Mouse (Mus musculus): ENCODE data around the gene Cenpm. TPM values are rescaled to one million over a fixed set of nuclear protein-coding genes. Genes with fewer than 3 reads are reported as not detected.

The Cenpm gene
- total RNA-seq, 2 experiments from 2014 or later: 0.42 to 0.46 TPM

DNA sequence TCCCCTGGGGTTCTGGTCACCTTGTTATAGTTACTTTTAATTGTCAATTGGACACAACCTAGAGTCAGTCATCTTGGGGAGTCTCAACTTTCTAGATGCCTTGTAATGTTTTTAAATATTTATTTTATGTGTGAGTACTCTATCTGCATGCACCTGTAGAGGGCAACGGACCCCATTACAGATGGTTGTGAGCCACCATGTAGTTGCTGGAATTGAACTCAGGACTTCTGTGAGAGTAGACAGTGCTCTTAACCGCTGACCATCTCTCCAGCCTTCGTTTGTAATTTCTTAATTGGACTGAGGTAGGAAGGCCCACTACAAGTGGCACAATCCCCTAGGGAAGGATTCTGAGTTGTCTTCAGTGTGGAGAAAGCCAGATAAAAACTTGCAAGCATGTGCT is 1.2 kb downstream of the Cenpm start:
- DNase-seq: no peak

DNA sequence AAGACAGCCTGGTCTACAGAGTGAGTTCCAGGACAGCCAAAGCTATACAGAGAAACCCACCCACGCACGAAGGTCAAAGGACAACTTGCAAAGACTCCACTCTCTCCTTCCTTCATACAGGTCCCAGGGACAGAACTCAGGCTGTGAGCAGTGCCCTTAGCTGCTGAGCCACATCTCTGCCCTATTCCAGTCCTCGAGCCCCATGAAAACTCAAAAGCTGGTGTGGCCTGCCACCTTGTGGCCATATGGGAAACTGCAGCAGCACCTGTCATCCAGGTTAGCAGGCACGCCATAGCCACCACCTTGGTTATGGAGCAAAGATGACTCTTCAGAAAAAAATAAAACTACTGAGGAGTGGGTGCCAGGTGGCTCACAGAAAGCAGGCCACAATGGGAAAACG is 8.0 kb downstream of the Cenpm start:
- DNase-seq: peak; percentile 81 to 92

GRCm38 (mm10) chr15:82235661-82236060 is 8.9 kb downstream of the Cenpm start:
- DNase-seq: no peak

DNA sequence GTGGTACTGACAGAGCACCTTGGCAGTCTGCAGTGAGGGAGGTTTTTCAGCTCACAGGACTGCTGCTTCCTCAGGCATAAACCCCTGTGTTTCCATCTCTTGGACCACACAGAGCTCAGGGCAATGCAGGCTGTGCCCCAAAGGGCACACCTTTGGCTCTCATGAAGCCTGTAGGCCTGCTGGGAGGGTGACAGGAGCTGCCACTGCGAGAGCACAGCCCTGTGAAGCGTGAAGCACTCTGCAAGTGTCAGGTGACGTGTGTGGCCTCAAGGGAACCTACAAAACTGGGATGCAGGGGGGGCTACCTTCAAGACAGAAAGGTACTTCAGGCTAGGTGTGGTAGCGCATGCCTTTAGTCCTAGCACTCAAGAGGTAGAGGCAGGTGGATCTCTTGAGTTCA is 11.9 kb downstream of the Cenpm start:
- DNase-seq: no peak

DNA sequence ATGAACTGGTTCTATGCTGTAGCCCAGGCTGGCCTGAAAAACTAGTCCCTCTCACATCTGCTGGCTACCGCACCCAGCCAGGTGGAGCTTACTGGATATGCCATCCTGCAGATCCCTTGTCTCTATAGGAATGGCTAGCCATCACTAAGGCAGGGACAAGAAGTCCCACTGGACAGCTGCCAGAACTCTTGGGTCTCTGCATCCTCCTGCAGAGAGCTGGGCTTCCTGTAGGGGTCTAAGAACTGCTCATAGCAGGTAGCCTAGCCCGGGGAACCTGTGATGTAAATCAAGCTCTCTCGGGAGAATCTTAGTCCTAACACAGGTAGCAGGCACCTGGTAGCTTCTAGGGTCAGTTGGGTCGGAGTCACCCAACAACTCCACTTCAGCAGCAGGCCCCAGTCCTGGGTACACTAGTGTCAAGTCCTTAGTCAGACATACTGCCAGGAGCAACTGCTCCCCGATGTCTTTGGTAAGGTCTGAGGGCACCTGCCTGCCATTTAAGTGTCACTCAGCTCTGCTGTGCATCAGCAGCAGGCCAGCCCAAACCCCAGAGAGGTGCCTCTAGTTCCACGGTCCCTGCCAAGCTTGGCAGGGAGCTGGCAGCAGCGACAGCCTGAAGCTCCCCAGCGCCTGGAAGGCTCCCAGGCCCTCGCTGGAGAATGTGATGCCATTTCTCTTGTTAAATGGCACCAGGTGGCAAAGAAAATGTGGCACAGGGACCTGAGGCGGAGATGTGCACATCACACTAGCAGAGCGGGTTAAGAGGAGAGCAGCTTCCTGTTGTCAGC is 12.8 kb downstream of the Cenpm start:
- DNase-seq: peak; percentile 28 to 49

DNA sequence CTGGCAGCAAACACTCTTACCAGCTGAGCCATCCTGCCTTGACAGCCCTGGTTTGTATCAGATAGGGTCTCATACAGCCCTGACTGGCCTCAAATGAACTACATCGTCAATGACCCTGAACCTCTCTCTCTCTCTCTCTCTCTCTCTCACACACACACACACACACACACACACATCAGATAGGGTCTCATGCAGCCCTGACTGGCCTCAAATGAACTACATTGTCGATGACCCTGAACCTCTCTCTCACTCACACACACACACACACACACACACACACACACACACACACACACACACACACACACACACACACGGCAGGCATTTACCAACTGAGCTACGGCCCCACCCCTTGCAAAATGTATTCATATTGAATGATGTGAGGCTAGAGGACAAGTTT is 13.4 kb downstream of the Cenpm start:
- DNase-seq: no peak

DNA sequence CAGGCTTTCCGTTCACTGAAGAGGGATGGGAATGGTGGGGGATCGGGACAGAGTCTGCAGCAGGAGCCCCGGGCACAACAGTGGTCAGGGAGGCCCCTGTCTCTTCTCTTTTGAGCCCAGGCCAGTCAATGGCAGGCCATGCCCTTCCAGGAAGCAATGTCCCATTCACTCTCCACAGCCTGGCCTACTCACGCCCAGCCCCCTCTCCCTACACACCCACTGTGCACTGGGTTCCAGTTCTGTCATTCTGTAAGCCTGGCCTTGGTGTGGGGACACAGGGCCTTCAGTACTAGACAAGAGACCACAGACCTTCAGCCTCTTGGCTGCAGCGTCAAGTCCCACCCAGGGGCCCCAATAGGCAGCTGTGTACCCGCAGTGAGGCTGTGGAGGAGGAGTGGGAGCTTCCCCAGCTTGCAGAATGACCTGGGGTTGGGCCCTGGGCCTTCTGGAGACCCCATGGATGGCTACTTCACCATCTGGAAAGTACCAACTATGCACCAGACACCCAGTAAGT is 14.4 kb downstream of the Cenpm start:
- DNase-seq: no peak

DNA sequence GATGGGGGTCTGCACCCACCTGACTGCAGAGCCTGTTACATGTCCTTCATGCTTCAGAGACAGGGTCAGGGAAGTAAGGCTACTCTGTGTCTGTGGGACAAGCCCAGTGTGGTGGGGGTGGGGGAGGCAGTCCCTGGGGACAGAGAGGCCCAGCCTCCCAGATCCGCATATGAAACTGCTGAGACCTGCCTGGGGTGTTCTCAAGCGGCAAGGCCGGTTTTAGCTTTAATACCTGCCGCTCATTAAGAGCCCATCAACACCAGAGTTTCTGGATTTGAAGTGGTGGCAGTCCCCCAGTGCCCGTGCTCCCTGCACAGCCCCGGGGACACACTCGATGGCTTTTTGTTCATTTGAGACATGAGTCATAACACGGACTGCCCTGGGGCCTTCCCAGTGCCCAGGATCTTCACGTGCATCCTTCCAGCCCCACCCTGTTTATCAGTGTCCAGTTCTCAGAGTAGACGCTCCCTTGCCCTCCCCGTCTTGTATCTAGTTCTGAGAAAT is 15.0 kb downstream of the Cenpm start:
- no peak for DNase-seq

DNA sequence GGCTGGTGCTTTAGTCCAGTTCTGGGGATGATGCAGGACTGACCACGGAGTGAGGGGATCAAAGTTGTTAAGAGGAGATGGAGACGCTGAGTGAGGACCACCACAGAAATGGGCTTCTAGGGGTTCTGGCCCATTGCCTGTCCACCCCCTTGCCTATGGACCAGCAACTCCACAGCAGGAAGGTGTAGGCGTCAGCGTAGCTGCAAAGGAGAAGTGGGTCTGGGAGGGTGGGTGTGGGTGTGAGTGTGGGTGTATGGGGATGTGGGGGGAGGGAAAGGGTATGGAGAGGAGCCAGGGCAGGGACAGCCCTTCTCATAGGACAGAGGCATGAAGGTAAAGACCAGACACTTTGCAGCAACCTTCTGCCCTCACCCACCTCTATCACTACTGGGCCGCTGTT is 18.8 kb downstream of the Cenpm start:
- no peak for DNase-seq

GRCm38 (mm10) chr15:82224602-82225215 is 19.8 kb downstream of the Cenpm start:
- DNase-seq: no peak

DNA sequence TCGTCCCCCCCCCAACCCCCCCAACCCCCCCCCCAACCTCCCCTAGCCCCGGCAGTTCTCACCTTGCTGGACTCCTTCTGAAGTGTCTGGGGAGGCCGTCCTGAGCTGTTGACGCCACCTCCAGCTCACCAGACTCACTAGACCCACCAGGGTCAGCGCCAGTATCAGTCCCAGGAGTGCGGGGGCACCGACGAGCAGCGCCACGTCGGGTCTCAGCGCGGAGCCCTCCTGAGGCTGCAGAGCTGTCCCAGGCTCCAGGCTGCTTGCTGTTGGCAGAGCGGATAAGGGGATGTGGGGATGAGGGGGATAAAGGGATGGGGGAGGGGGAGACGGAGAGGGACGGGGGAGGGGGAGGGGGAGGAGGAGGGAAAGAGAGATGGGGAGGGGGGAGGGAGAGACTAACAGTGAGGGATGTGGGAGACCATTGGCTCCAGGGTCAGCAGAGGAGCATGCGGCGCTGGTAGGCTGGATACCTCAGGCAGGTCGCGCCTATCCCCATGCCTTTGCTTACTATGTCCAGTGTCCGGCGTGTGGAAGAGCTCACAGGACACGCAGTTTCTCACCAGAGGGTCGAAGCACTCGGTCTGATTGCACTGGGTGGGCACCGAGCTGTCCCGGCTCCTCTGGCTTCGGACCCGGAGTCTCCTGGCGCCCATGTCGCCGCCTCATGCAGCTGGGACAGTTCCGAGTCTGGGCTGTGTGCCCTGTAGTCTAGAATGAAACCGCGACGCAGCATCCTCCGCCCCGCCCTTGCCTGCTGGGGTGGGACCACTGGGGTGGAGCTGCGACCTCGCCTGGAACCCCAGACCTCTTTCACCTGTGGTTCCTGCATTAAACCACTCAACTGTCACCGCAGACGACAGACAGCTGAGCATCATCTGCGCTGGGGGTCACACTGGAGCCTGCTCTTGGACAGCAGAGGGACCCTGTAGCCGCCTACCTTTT is 20.6 kb downstream of the Cenpm start, which contains the start of gene Tnfrsf13c:
TSS of gene Tnfrsf13c (minus strand) at position 713 of the 945 bp plus-strand sequence.
- peak; percentile 50 to 60 for DNase-seq

- no peak for DNase-seq
Measured at GRCm38 (mm10) chr15:82223251-82223650, 21.3 kb downstream of the Cenpm start.

- no peak for DNase-seq
Measured at GRCm38 (mm10) chr15:82221104-82221860, 23.3 kb downstream of the Cenpm start.

DNA sequence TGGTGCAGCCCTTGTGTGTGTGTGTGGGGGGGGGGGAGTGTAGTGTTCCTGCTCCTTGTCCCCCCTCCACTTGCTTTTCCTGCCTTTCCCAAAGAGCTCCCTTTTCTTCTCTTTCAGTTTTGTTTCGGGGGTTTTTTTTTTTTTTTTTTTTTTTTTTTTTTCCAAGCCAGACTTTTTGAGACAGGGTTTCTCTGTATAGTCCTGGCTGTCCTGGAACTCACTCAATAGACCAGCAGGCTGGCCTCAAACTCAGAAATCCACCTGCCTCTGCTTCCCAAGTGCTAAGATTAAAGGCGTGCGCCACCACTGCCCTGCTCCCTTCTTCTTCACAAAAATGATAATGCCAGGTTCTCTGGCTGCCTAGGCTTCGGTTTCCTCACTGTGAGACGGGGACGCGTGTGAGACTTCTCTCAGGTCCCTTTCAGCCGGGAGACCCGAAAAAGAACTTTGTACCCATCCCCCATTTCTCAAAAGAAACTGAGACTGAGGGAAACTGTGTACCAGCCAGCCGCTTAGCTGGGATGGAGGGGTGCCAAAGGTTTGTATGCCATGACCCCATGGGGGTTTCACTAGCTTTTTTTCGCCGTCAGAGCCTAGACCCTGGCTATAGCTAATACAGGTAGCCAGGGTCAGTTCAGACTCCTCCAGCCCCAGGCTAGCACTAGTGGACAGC is 24.4 kb downstream of the Cenpm start:
- DNase-seq: no peak

GRCm38 (mm10) chr15:82218778-82219666 is 25.5 kb downstream of the Cenpm start:
- DNase-seq: peak in 1 of 2 experiments; percentile 49

DNA sequence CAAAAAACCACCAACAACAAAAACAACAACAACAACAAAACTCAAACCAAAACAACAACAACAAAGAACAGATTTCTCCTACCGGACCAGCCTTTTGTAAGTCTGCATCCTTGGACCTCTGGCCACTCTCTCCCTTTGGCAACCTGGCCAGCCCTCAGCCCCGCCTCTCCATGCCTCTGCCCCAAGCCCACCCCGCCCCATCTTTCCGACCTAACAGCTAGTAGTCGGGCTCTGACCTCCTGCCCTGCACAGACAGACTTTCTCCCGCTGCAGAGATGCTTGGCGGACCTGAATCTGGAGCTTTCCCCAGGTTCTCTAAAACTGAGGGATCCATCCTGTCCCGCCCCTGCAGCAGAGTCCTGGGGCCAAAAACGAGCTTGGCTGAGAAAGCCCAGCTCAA is 26.6 kb downstream of the Cenpm start:
- no peak for DNase-seq

- no peak for DNase-seq
Measured at GRCm38 (mm10) chr15:82217039-82217438, 27.5 kb downstream of the Cenpm start.

- no peak for DNase-seq
Measured at GRCm38 (mm10) chr15:82216142-82216827, 28.3 kb downstream of the Cenpm start.
